Mouse (Mus musculus): ENCODE results near the gene Prlh.

The Prlh gene

DNA sequence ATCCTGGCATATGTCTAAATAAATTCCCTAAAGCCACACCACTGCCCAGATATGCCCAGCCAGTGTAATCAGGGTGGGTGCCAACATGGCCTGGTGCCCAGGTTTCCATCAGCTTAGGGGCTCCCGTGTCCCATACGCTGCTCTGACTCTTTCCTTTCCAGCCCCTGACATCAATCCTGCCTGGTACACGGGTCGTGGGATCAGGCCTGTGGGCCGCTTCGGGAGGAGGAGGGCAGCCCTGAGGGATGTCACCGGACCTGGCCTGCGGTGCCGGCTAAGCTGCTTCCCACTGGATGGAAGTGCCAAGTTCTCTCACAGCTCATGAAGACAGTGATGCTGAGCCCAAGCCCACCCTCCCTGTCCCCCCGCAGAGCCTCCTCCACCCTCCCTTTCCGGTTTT is 780 bp downstream of the Prlh start:
- DNase-seq (ENCODE audit: low read depth, low spot score), result no peak

DNA sequence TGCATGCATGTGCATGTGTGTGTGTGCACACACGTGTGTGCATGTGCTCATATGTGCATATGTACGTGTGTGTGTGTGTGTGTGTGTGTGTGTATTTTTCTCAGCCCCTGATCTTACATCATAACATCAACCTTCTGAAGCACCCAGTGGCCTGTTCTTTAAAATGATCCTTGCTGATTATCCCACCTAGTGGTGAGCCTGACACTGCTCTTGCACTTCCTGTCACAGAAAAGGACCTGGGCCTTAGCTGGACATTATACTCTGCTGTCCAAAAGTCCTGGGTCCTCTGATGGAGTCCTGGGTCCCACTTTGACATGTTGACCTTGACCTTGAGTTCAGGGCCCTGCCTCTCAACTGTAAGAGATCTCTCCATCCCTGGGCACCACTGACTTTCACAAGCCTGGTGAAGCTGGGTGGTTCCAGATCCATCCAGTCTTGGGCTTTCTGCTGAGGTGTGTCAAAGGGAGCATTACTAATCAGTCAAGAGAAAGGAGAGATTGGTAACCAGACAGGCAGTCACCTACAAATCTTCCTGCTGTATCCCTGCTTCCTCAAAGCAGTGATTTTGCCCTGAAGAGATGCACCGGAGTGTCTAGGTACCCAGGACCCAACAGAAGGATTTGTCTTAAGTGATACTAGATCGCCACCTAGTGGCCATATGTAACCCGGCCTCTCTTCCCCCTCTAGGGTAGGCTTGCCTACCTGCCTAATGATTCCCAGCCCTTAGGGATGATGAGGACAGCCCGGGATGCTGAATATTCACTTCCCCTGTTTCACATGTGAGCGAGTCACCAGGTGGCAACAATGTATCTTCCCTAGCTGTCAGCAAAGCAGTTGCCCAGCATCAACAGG is 3.6 kb downstream of the Prlh start:
- no peak for DNase-seq (ENCODE audit: low read depth, low spot score)

DNA sequence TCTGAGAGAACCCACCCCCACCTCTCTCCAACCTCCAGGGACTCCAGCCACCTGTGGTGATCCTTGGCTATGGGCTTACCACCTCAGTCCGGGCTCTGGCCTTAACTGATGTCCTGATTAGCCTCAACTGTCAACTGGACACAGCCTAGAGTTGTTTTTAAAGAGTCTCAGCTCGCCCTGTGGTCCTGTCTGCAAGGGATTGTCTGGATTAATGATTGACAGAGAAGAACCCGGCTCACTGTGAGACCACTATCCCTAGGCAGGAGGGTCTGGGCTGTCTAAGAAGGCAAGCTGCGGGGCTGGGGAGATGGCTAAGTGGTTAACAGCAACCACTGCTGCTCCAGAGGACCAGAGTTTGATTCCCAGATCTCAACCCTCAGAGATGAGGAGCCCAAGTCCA is 9.6 kb downstream of the Prlh start:
- DNase-seq (ENCODE audit: low read depth, low spot score), result no peak

DNA sequence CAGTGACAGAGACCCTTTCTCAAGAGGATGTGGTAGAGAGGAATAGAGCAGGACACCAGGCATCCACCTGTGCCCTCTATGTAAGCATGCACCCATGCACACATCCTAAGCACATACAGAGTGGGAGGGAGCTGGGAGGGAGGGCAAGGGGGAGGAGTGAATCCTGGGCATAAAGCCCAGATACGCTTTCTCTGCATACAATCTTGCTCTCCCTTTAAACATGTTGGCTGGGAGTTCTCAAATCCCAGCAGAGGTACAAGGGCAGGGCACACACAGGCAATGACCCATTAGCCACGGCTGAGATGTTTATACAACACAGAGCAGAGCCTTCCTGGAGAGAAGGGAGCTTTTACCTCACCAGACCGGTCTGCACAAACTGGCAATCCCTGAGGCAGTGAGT is 10.1 kb downstream of the Prlh start:
- no peak for DNase-seq (ENCODE audit: low read depth, low spot score)

DNA sequence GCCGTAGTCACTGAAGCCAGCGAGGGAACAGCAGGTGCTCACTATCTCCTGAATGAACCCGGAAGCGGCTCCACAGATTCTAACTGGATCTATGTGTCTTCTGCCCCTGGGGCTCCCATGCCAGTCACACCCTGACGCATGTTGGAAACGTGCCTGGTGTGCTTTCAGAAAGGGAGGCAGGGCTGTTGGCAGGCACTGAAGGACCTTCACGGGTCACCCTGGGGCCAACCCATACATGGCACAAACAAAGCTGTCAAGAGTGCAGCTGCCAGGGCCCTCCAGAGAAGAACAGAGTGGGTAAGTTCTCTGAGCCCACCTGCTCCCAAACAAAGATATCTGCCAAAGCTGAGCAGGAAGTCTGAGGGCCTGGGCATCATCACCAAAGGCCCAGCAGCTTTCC is 14.7 kb downstream of the Prlh start:
- no peak for DNase-seq (ENCODE audit: low read depth, low spot score)

DNA sequence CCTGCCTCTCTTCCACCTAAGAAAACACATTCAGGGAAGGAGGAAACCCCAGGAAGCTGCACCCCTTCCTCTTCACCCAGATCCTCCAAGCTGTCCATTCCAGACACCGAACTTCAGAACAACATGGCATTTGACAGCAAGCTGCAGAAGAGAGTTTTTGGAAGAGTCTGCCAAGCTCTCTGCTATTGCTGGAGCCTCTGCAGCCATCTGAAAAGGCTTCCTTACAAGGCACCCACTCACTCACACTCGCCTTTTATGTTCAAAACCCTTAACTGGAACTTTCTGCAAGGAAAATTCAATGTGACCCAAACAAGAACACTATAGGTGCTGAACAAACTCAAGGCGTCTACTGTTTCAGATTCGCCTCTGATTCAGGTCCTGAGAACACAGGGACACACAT is 15.7 kb downstream of the Prlh start:
- no peak for DNase-seq (ENCODE audit: low read depth, low spot score)

DNA sequence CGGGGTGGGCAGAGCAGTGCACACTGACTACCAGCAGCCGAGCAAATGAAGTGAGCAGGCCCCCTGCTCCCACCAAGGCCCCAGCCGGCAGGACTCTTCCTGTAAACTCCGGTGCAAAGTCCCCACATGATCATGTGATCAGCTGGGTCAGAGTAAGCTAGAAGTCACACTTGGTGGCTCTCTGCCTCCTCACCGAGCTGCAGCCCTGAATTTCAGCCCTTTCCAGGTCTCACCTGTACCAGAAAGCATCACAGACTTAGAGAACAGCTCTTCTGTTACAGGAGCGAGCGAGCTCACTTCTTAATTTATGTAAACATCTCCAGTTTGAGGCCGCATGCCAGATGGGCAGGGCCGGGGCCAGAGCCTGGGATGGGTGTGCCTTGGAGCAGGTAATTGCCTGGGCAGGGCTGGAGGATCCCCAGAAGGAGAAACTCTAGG is 16.5 kb downstream of the Prlh start, which contains the start of gene Rab17:
Rab17 (minus strand) TSS at position 315 of the 438 bp plus-strand sequence.
- DNase-seq (ENCODE audit: low read depth, low spot score), result no peak

DNA sequence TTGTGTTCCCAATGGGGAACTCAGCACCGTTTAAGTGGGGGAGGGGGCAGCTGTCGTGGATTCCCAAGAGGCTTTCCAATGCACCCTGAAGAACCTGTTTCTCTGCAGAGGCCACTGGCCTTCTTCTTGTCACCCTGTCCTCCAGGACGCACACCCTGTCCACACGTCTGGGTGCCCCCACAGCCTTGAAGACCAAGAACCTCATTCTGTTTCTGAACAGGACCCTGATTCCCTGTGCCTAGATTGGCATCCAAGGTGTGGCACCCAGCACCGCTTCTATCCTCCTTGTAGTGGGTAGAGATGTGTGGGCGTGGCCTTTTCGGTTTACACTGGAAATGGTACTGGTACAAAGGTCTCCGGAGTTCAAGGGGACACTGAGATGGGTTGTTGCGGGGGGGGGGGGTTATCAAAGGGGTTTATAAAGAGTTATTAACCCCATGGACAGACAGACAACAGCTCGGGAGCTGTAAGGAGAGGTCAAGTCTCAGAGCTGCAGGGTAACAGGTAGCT is 17.0 kb downstream of the Prlh start:
- no peak for DNase-seq (ENCODE audit: low read depth, low spot score)

DNA sequence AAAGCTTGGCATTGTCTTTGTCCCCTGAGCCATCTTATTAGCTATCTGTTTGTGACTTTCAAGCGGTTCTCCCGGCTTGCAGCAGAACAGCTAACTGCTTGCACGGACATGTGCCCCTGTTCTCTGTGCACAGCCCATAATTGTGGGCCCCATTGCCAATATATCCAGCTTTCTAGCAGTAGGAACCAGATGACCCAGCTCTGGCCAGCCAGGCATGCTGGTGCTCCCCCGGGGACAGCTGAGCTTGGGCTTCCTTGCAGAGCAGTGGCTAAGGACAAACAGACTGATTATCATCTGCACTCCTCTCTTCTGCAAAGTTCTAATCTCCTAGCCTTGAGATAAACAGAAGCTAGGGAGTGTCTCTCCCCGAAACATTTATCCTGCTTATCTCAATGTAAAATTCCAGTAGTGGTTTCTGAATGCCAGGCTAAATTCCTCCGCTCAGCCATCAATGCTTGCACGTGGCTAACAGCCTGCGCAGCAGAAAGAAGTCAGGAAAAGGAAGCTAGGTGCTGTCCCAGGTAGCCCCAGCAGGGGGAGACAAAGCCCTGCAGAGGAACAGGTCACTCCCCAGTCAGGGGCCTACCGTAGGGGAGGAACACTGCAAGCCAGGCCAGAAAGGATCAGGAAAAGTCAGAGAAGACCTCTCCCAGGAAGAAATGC is 20.1 kb downstream of the Prlh start:
- DNase-seq (ENCODE audit: low read depth, low spot score), result no peak

DNA sequence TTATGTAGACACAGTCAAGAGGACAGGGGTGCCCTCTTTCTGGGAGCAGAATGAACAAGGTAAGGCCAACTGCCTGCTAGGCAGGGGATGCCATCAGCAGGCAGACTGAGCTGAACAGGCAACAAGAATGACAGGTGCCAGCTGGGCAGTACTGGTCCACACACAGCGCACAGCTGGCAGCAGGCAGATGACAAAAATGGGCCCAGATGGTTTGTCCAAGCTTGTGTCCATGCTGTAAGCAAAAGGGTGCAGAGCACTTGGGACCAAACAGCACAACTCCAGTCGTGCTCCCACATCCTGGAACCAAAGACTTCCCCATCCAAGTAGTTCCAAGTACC is 20.6 kb downstream of the Prlh start:
- DNase-seq (ENCODE audit: low read depth, low spot score), result no peak

DNA sequence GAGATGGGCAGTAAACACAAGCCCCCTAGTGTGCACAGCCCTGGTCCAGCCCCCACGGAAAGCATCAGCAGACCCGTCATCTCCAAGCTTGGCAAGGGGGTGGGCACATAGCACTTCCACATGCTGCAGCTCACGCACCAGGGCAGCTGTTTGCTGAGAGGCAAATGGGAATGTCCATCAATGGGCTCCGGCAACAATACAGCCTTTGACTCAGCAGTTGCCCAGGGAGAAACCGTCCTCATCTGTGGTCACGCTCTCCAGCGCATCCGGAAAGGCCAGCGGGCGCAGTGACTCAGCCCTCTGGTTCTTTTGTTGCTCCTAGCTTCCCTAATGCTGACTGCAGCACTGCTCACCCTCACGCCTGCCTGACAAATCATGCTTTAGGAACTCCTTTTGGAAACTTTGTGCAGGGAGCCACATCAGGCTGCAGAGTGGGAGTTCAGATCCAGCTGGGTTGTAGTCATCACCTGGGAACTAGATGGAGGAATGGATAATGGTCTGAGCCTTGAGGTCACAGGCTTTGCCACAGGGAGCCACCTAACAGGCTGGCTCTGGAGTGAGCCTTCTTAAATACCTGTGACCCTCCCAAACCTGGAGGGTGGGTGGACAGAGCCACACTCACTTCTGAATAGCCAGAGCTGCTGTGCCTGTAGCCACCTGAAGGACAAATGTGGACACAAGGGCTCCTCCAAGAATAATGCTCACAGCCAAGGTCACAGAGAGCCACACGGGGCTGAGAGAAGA is 22.2 kb downstream of the Prlh start:
- DNase-seq (ENCODE audit: low read depth, low spot score), result no peak

DNA sequence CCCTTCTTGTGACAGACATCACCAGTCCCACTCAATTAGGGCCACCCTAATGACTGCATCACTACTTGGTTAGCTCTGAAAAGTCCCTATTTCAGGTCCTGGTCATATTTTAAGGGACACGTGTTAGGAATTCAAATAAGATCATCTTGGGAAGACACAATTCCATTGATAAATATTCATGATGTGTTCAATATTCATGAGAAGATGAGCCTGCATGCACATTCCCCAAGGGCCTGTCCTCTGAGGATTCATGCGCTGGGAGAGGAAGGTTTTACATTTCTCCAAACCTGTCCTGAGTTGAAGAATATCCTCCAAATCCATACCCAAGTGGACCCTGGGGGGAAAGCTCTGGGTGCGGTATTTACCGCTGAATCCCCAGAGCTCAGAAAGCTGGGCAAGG is 23.1 kb downstream of the Prlh start:
- no peak for DNase-seq (ENCODE audit: low read depth, low spot score)

DNA sequence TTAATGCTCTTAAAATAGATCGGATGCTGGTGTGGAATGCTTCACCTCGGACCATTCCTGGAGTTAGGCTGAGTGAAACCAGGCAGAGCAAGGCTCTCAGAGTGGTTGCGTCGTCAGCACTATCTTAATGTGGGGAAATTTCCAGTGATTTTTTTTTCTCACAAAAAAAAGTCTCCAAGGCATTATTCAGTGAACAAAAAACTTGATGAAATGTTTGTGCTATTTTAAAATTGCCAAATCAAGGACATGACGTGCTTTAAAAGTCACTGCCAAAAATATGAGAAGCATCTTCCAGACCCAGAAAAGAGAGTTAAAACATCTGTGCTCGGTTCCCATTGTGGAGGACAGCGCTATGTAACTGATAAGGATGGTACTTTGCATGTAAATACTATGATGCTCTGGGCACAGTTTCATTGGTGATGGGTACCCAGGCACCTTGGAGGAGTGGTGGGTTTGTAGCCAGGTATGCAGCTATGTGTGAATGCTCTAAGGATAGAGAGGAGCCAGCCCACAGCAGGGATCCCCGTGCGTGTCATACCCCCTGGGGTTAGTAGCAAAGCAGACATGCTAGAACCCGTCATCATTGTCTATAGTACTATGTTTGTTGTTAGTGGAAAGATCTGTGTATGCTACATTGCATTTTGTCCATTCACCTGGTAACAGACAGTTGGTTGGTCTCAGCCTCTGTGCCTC is 27.9 kb downstream of the Prlh start:
- peak; percentile 79 for DNase-seq (ENCODE audit: low read depth, low spot score)

DNA sequence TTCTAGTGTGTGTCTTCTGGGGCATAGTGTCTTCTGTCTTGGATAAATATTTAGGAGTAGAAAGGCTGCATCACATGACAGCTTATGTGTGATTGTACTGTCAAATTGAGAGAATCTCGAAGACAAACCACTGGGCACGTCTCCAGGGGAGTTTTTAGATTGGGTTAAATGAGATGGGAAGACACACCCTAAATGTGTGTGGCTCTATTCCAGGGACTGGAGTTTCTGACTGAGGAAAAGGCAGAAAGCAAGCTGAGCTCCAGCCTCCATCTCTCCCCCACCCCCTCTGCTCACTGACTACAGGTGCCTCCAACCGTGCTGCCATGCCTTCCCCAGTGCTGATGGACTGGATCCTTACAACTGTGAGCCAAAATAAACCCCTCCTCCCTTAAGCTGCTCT is 28.4 kb downstream of the Prlh start:
- DNase-seq (ENCODE audit: low read depth, low spot score), result no peak

DNA sequence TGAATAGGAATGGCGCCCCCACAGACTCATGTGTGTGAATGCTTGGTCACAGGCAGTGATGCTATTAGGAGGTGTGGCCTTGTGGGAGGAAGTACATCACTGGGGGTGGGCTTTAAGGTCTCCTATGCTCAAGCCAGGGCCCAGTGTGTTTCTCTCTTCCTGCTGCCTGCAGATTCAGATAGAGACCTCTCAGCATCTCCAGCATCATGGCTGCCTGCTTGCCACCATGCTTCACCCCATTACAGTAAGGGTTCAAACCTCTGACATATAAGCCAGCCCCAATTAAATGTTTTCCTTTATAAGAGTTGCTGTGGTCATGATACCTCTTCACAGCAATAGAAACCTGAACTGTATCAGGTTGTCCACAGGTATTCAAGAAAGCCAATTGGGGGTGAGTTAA is 43.0 kb downstream of the Prlh start:
- no peak for DNase-seq (ENCODE audit: low read depth, low spot score)

DNA sequence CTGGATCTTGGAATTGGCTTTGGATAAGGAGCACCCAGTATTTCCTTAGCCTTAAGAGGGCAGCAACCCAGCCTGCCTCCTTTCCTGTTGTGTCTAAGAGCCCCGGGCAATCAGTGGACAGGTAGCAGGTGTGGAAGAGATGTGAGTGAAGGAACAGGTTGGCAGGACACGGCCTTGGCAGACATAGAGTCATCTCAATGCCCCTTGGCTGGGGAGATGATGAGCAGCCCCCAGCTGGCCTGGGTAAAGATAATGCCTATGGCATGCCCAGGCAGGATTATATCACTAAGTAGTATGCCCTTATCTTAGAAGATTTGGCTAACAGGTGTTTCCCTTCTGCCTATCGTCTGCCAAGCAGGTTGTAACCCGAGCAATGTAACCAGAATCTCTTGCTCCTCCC is 44.2 kb downstream of the Prlh start:
- DNase-seq (ENCODE audit: low read depth, low spot score), result no peak

DNA sequence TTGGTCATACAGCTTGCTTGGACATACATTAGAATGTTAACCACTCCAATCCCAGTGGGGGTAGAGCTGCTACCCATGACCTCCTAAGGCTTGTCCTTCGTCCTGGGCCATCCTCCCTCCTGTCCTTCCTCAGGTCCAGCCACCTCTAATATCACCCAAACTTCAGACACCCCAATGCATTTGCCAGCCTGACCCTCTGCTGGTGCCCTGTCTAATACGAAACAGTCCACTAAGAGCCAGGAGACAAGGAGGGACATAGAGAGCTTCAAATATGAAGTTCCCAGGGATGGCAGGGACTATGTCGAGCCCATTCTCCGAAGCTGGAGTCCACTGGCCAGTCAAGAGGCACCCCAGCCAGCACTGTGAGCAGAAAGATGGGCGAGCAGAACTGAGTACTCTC is 44.7 kb downstream of the Prlh start:
- DNase-seq (ENCODE audit: low read depth, low spot score), result no peak

DNA sequence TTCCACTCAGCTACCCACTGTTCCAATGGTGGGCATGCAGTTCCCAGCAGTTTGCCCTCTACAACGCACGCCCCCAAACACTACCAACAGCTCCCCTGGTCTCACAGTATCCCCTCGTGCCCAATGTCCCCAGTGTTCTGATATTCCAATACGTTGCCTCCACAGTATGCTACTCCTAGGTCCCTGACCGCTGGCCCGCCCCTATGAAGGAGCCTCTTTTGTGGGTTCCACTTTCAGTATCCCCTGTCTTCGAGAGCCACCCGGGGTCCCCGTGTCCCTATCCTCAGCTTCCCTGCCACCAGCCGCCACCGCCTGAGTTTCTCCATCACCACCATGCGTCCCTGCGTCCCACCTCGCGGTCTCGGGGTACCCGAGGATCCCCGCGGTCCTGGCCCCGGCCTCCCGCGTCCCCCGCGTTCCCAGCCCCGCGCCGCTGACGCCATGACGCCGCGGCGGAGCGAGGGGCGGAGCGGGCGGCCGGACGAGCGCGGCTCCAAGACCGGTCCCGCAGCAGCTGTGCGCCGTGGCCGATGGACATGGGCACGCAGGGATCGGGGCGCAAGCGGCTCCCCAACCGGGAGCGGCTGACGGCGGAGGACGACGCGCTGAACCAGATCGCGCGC is 45.5 kb downstream of the Prlh start, which contains the start of gene Lrrfip1:
Lrrfip1 (plus strand) TSS at position 470 of the 623 bp plus-strand sequence.
- DNase-seq (ENCODE audit: low read depth, low spot score), result no peak

DNA sequence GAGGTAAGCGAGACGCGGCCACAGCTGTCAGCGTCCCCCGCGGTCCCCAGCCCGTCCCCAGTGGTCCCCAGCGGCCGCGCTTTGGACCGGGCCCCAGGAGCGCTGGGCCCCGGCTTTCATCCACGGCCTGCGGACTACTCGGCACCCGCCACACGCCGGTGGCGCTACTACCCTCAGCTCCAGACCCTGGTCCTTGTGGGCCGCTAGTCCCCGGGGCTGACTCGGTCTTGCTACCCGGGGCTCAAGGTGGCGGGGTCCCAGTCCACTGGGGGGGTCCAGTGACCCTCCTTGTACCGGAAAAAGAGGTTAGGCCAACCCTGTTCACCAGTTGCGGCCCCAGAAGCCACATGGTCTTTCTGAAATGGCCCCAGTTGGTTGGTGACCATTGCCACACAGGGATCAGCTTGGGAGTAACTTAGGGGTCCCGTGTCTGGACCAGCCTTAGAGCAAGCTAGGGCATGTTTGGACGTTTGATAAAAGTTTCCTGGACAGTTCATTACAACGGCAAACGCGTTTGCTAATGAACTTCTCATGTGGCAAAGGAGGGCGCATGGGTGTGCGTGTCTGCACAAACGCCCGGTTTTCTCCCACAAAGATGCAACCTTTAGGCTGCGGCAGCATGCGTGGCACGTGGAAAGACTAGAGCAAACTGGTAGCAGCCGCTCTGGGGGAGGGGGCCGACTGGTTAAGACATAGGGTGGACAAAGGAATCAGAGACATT is 46.1 kb downstream of the Prlh start:
- no peak for DNase-seq (ENCODE audit: low read depth, low spot score)

DNA sequence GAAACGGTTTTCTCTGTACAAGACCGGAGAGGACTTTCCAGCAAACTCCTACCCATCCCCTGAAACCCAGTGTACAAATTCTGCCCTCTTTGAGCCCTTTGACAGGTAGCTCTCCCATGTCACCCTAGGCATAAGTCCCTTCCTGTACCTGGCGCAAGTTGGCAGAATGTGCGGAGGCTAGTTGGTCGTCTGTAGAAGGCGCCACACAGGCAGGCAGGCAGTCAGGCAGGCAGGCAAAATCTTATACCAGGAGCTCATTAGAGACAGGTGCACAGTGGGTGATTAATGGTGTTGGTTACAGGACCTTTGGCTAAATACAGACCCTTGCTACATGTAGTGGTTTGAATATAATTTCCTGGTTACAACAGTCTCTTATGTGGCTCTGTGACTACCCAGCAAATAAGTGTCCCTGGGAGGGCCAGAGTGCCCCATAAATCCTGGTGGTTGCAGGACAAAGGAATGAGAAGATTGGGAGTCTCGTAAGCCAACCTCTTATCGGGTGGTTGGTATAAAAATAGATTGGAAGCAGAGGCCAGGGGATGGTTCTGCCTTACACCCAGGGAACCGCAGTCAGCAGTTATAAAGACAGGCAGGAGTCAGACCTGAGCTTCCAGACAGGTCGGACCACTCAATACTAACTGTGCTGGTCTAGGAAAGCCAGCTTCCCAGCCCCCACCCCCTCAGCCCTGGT is 47.1 kb downstream of the Prlh start:
- DNase-seq (ENCODE audit: low read depth, low spot score), result no peak
